Mouse (Mus musculus) MN1 (cell line): ENCODE measurements around the gene Sstr4.

Experiments
- DNase-seq: peaks from one replicate; pipeline ENCODE4 v3.0.0-alpha.2; 2016; ENCODE audit warnings: low spot score

The Sstr4 gene

GRCm38 (mm10) chr2:148396209-148396608, 1.1 kb downstream of the Sstr4 start:
- no peak for DNase-seq

- DNase-seq: no peak
These were observed 2.1 kb downstream of the Sstr4 start for GRCm38 (mm10) chr2:148397015-148397783.

- DNase-seq: no peak
These were observed 2.6 kb downstream of the Sstr4 start for GRCm38 (mm10) chr2:148397784-148398100.

DNA sequence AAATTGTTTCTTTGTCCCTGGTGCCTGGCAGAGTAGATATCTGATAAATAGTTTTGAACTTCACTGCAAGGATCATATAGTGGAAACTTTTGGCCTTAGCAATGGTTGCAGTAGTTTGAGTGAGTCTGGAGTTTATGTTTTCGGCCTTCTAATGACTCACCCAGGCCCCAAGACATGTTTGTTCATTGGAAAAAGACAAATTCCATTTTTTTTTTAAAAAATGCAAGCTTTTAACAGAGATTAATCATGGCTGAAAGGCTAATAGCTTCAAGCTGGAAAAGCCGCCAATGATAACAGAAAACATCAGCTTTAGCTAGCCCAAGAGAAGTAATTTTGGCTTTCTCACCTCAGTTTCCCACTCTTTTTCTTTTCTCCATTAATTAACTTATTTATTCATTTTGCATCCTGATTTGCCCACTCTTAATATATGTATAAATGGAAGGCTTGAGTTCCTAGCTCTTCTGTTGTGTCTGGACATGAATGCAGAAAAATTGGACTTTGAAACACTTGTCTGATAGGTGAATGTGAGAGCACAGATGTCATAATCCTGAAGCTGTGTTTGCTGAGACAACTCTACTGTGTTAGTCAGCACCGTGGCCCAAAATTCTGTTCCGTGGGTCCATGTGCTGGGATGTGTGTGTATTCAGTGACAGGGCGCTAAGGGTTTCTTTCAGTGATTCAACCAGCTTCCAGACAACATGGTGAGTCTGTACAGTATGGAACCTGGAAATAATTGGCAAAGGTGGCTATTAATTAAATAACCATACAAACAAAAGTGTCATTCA, 3.9 kb downstream of the Sstr4 start:
- DNase-seq: no peak

DNA sequence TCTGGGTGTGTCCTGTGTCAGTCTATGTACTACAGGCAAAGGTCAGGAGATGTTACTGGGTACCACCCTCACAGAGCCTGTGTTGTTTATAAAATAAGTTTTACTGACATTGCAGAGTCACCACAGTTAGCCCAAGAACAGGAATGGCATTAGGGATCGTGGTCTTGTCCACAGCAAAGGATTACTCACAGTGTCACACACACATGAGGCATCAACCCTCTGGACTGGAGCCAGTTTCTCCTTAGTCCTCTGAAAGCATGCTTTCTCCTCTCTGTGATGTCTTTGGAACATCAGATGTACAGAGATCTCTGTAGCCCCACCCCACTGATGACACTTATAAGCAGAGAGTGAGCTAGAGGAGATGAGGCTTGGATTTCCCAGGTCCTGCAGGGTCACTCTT, 7.1 kb downstream of the Sstr4 start:
- no peak for DNase-seq

- no peak for DNase-seq
These were observed 9.8 kb downstream of the Sstr4 start for GRCm38 (mm10) chr2:148404906-148405305.

- DNase-seq: no peak
These were observed 11.2 kb downstream of the Sstr4 start for GRCm38 (mm10) chr2:148406160-148406970.

DNA sequence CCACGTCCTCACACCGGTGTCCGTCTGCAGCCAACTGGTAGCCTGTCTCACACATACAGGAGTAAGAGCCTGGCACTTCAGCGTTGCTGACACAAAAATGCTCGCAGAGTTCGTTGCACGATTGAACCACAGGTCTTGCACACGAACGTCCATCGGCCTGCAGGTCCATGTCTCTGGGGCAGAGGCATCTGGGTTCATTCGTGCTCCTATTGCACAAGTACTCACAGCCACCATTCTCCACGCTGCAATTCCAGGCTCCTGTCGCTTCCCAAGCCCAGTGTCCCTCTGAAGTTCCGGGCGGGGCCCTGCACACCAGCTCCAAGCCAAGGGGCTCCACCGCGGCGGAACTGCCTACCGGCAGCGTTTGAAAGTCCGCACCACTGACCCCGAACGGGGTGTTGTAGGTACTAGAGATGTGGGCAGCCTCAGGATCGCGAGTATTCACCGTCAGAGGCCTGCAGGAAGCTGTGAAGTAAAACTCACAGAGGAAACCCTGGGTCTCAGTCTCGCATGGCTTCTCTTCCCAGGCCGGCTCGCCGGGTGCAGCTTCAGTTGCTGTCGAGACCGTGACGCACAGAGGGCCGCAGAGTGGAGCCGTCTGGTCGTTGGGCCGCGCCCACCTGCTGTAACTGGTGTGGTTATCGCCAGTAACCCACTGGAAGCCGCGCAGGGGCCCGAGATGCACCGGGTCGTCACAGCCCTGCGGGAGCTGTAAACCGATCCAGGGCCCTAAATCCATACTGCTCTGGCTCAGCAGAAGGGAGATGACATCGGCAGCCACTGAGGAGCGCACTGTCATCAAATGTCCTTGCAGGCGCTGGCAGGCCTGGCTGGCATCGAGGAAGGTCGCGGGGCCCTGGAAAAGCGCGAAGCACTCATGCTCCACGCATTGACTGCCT, 12.1 kb downstream of the Sstr4 start:
- no peak for DNase-seq

- DNase-seq: no peak
These were observed 13.0 kb downstream of the Sstr4 start, which contains the start of gene Thbd for GRCm38 (mm10) chr2:148407870-148408760. TSS of gene Thbd (minus strand) at chr2:148408188.

DNA sequence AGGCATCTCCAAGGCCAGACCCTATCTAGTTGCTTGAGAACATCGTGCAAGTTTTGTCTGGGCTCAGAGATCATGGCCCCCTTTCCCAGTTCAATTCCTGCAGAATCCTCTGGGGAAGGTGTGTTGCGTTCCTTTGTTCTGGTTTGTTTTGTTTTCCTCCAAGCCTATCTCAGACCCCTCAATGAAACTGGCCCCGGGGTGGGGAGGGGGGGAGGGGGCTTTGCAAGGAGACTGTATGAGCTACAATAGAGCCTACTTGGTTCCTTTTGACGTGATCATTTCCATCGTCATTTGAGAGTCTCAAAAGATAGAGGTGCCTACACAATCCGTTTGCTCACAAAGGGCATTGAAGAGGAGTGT, 13.6 kb downstream of the Sstr4 start:
- no peak for DNase-seq

- no peak for DNase-seq
These were observed 14.0 kb downstream of the Sstr4 start for GRCm38 (mm10) chr2:148409141-148409540.

- no peak for DNase-seq
These were observed 14.7 kb downstream of the Sstr4 start for GRCm38 (mm10) chr2:148409821-148410220.

- DNase-seq: no peak
These were observed 24.0 kb downstream of the Sstr4 start for GRCm38 (mm10) chr2:148419151-148419550.

DNA sequence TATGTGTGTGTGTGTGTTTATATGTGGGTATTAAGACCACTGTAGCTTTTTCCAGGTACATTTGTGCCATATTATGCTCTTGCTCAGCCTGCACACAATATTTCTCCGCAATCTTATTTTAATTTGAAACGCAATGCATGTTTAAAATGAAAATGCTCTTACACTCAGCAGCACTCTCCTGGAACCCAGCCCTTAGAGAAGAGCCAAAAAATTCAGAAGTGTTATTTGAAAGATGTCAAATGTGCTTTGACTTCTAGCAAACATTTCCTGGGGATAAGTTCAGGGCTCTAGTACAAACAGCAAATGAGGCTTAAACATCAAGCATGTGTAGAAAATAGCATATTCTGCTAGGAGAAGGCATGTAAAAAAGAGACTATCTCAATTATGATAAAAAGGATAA, 24.6 kb downstream of the Sstr4 start:
- DNase-seq: no peak

- no peak for DNase-seq
These were observed 26.0 kb downstream of the Sstr4 start for GRCm38 (mm10) chr2:148421112-148421511.

GRCm38 (mm10) chr2:148421706-148422105, 26.6 kb downstream of the Sstr4 start:
- no peak for DNase-seq

DNA sequence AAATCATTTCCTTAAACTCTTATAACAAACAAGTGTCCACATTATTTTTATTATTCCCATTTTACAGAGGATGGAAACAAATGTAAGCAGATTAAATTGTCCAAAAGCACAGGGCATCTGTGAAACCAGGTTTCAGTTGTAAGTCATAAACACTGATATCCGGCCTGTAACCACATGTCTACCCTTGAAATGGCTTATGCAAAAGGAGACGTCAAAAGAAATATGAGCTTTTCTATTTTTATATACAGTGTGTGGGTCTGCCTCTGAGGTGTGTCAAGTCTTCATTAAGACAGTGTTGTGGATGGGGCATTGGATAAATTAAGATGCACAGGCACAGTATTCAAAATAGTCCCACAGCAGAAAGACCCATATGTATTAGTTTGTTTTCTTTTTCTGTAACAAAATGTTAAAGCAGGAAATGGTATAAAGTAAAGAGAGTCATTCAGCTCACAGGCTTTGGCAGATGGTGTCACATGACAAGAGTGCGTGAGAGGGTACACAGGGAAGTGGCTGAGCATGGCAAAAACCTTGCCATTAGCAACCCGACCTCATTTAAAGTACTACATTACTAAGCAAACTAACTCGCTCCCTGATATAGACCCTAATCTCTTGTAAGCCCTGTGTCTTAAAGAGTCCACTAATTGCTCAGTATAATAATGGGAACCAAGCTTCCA, 30.7 kb downstream of the Sstr4 start:
- DNase-seq: no peak

GRCm38 (mm10) chr2:148427553-148427952, 32.4 kb downstream of the Sstr4 start:
- no peak for DNase-seq

- DNase-seq: no peak
These were observed 33.4 kb downstream of the Sstr4 start for GRCm38 (mm10) chr2:148428523-148428922.

GRCm38 (mm10) chr2:148429001-148429505, 33.9 kb downstream of the Sstr4 start:
- DNase-seq: no peak
